Mouse (Mus musculus): Measurements from ENCODE around the gene Ppig.

GRCm38 (mm10) chr2:69684488-69684887, 37.9 kb upstream of the Ppig start:
- TF ChIP-seq CTCF (IDR thresholded peaks at IDR 0.05; ENCODE audit: low read depth, low read length) (no peak), POLR2A (IDR thresholded peaks at IDR 0.05; ENCODE audit: extremely low read depth, insufficient read depth, low read length) (no peak)
